Mouse (Mus musculus): ENCODE results near the gene Nr2f6.
"Not testable (repeated sequence)": the region's sequence is repeated elsewhere in the genome, so short reads cannot be mapped to it uniquely, and the experiment has no call there.

The Nr2f6 gene

DNA sequence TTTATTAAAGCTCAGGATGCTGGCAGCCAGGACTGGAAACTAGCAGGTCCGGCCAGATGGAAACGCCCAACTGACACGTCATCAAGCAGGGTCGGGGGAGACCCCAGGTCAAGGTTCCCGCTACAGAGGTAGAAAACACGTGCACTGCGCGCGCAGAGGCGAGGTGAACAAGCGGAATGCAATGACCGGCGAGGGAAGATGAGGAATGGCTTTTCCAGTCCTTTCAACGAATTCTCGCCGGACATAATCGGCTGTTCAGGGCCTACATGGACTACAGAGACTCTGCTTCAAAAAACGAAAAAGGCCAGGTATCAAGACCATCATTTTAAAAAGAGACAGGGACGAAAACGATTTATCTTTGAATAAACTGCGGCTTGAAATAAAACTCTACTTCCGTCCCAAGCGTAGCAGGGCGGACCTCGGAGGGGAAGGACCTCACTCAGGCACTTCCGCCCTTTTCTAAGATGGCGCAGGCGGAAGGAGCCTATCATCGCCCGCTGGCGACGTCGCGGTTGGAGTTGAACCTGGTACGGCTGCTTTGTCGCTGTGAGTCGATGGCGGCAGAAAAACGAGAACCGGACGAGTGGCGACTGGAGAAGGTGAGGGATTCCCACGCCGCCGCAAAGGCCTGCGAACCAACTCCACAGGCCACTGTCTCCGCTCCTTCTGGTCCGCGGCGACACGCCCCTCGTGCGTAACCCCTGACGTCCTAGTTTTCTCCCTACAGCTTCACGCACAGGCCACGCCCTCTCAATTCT, 14.8 kb downstream of the Nr2f6 start, which contains the start of gene Use1:
Use1 (plus strand) TSS at position 78 of the 758 bp plus-strand sequence.
- peak; percentile 94 to 95 for DNase-seq

DNA sequence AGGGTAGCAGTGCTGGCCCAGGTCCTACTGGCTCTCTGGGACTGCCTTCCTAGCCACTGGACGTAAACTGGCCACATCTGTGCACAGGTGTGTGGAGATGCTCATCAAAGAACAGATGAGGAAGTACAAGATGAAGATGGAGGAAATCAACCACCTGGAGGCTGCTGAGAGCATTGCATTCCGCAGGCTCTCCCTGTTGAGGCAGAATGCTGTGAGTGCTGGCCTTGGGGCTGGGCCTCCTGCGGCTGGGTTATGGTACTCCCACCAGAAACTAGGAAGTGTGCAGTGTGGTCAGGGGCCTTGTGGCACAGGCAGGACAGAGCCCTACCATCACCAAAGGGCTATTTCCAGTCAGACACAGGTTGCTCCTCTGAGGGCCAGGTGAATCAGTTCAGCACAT, 23.7 kb downstream of the Nr2f6 start:
- no peak for DNase-seq

DNA sequence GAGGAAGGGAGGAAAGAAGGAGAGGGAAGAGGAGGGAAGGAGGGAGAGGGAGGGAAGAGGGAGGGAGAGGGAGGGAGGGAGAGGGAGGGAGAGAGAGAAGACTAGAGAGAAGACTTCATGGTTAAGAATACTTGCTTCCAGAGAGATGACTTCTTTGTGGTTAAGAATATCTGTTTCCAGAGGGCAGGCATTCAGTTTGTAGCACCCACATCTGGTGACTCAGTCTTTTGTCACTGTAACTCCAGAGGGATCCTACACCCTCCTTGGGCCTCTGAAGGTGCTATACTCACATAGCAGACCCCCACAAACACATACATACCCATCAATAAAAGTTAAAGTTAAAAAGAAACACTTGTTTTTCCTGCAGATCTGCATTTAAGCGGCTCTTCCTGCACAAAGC, 30.2 kb downstream of the Nr2f6 start:
- no peak for DNase-seq

DNA sequence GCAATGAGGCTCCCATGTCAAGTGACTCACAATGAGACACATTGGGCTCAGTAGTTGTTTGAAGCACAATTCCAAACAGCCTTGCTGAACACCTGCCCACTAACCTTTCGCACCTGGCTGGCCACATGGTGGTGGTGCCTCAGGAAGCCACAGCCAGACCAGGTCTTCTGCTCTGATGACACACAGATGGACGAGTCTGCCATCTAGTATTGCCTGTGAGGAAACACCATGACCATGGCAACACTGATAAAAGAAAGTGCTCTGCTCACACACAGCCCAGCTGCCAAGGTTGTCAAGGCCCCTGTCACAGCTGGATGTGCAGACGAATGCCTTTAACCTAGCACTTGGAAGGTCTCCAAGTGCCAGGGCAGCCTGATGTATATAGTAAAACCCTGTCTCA, 30.6 kb downstream of the Nr2f6 start:
- no peak for DNase-seq

DNA sequence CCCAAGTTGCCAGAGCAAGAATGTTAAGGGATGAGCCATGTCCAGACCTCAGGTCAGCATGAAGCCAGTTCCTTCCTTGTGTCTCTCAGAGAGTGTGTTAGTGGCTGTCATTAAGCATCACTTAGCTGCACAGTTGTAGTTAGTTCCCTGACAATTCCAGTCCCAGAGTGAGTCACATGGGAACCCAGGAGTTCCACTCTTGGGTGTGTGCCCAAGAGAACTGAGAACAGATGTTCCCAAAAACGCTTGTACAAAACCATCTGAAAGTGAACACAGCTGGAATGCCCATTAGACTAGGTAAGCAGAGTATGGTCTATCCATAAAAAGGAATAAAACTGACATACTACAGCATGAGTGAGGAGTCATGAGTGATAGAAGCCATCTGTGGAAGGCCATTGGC, 35.2 kb downstream of the Nr2f6 start:
- no peak for DNase-seq

DNA sequence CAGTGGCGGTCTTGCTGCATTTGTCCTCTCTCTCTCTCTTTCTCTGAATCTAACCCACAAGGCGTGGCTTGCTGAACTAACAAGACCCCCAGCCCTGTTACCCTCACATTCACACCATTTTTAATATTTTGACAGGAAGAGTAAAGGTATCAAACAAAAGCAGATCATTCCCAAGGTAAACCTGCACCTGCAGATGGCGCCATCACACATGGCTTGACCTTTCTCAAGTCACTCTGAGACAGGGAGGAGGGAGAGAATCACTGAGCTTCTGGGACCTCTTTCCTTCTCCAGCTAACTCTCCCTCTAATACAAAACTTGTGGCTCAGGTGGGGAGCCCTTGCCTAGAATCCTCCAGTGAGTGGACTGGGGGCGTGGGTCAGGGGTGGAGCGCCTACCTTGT, 41.1 kb downstream of the Nr2f6 start:
- peak in 1 of 2 experiments; percentile 9 for DNase-seq

DNA sequence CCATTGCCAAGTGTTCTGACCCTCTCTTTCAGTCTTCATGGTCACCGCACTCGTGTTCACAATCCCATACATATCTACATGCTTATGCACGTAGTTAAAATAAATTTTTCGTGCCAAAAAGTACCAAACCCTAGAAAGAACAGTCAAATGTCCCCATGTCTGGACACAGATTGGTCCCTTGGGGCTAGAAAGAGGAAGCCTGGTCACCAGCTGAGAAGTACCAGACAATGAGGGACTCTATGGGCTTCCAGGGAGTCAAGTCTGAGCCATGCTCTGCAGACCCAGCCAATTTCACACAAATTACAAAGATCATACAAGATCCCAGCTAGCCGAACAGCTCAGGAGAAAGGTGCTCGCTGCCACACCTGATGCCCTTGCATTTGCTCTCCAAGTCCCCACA, 43.9 kb downstream of the Nr2f6 start:
- not testable (repeated sequence) for DNase-seq

DNA sequence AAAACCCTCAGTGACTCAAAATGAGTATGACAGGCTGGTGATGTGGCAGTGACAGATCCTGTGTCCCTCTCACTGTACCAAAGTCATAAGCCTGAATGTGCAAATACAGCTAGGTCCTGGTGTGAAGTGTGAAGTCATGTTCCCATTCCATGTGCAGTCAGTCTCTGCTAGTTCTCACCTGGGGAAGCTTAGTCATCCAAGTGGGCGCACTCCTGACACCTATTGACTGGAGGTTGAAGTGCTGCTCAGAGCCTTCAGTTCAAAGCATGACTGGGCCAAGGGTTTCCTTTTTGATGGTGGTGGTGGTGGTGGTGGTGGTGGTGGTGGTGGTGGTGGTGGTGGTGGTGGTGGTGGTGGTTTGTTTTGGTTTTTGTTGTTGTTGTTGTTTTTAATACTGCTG, 56.9 kb downstream of the Nr2f6 start:
- DNase-seq = peak; percentile 49 to 53

Measured in lung, adult 18-20 months (tissue).